In the genomic region with DNA sequence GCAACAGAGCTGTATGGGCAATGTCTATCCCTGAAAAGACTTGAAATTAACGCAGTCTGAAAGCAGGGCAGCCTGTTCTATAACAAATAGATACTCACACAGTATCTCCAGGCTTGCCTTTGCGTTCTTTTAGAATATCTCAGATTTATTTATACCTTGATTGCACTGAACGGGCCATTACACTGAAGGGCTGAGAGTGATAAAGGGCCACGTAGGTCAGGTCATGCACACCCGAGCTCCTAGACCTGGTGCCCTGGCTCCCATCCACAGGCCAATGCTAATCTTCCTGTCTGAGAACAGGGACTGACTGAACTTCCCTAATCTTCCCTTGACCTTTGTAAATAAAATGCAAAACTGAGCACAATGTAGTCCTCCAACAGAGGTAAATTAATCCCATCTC, we compare ENCODE assay signal across 9 mouse cellular contexts.
A peak's percentile ranks its signal among the peaks of the same experiment; 100 is the strongest.
DNase-seq lines count a peak whose midpoint lies in the region; ATAC-seq and TF ChIP-seq lines count a peak whose summit lies in the region.
"Had no signal": no experiment of that assay in that cellular context is flagged by ENCODE, and none has a peak within 500 bp of the region (broad histone marks: within the 10 kb centered on the region; RNA-seq: fewer than 3 reads in every experiment).

No protein-coding gene starts in this region.

- H3K9me3 ChIP-seq in kidney, postnatal 0 days (replicated peaks; ENCODE audit: low read length): no peaks in the 10 kb centered on the region
- H3K9me3 ChIP-seq in kidney, embryonic 14.5 days (ENCODE audit: control insufficient read depth, low read length): no peaks in the 10 kb centered on the region
- H3K9me3 ChIP-seq in megakaryocyte, embryonic 14.5 days: no peaks in the 10 kb centered on the region
- H3K9me3 ChIP-seq: neural tube, embryonic 12.5 days had no signal

- peaks cover 11% of the 10 kb centered on the region for H3K4me1 ChIP-seq in kidney, postnatal 0 days (replicated peaks; ENCODE audit: insufficient read depth, low read length)
- H3K4me1 ChIP-seq in kidney, embryonic 14.5 days (ENCODE audit: control insufficient read depth, insufficient read depth, low read length): peaks cover 23% of the 10 kb centered on the region
- peaks cover 8% of the 10 kb centered on the region; the same call in 1 of the 2 replicates for H3K4me1 ChIP-seq in embryonic fibroblast, embryonic 13.5 days (ENCODE audit: control insufficient read depth, insufficient read depth, low read length)
- H3K4me1 ChIP-seq in megakaryocyte, embryonic 14.5 days: peaks cover 60% of the 10 kb centered on the region
- H3K4me1 ChIP-seq: neural tube, embryonic 12.5 days had no signal

- H3K27me3 ChIP-seq in kidney, postnatal 0 days (ENCODE audit: insufficient read depth, low read length): no peaks in the 10 kb centered on the region
- H3K27me3 ChIP-seq in kidney, embryonic 14.5 days (ENCODE audit: control insufficient read depth, insufficient read depth, low read length): no peaks in the 10 kb centered on the region
- H3K27me3 ChIP-seq in megakaryocyte, embryonic 14.5 days (replicated peaks): no peaks in the 10 kb centered on the region
- H3K27me3 ChIP-seq: neural tube, embryonic 12.5 days had no signal

- H3K4me2 ChIP-seq in kidney, postnatal 0 days (ENCODE audit: low read length): no peak overlapping the region
- no peak overlapping the region for H3K4me2 ChIP-seq in kidney, embryonic 14.5 days (replicated peaks; ENCODE audit: low read depth, low read length)
- H3K4me2 ChIP-seq: neural tube, embryonic 12.5 days had no signal

- no peak for TF ChIP-seq CTCF in kidney, postnatal 0 days (IDR thresholded peaks at IDR 0.05; ENCODE audit: low read depth)
- TF ChIP-seq CTCF in embryonic fibroblast, embryonic 13.5 days (IDR thresholded peaks at IDR 0.05; ENCODE audit: borderline replicate concordance, insufficient read depth, low read length): no peak

- H3K9ac ChIP-seq in kidney, postnatal 0 days (ENCODE audit: low read depth, low read length): no peak overlapping the region
- no peak overlapping the region for H3K9ac ChIP-seq in kidney, embryonic 14.5 days (ENCODE audit: low read depth, low read length)
- H3K9ac ChIP-seq: neural tube, embryonic 12.5 days had no signal

- H3K36me3 ChIP-seq in kidney, postnatal 0 days (ENCODE audit: insufficient read depth, low read length): no peaks in the 10 kb centered on the region
- no peaks in the 10 kb centered on the region for H3K36me3 ChIP-seq in kidney, embryonic 14.5 days (ENCODE audit: control insufficient read depth, insufficient read depth, low read length)
- peaks cover 97% of the 10 kb centered on the region for H3K36me3 ChIP-seq in megakaryocyte, embryonic 14.5 days (replicated peaks; ENCODE audit: low read length)
- H3K36me3 ChIP-seq: neural tube, embryonic 12.5 days had no signal

- H3K27ac ChIP-seq in kidney, postnatal 0 days: peak overlapping the region; percentile 73
- H3K27ac ChIP-seq in kidney, embryonic 14.5 days (ENCODE audit: low read depth, low read length): no peak overlapping the region; the same call in 1 of the 2 replicates
- peak overlapping the region; percentile 70; the same call in 1 of the 2 replicates for H3K27ac ChIP-seq in embryonic fibroblast, embryonic 13.5 days (ENCODE audit: insufficient read depth, low read length)
- H3K27ac ChIP-seq: neural tube, embryonic 12.5 days had no signal

- no peak for TF ChIP-seq POLR2A in embryonic fibroblast, embryonic 13.5 days (IDR thresholded peaks at IDR 0.05; ENCODE audit: low read depth, low read length)

- 44% methylated on average over 5 of the region's 5 CpGs for WGBS in kidney, postnatal 0 days
- 55% methylated on average over 5 of the region's 5 CpGs for WGBS in kidney, embryonic 14.5 days

- DNase-seq in adrenal gland, adult 2 months: peak; percentile 33
- DNase-seq in adrenal gland, postnatal 14 days: no peak
- no peak for DNase-seq in kidney, postnatal 0 days (ENCODE audit: low spot score)
- no peak for DNase-seq in left cerebral cortex, adult 8-10 months (ENCODE audit: low spot score in 2 of 2)
- no peak for DNase-seq in right cerebral cortex, postnatal 25 days

- ATAC-seq in kidney, postnatal 0 days (replicated peaks; ENCODE audit: low FRiP score, low read depth): no peak
- ATAC-seq in kidney, embryonic 14.5 days (ENCODE audit: low FRiP score, low TSS enrichment): no peak

- no peak overlapping the region for H3K4me3 ChIP-seq in kidney, postnatal 0 days (replicated peaks; ENCODE audit: low read depth, low read length)
- H3K4me3 ChIP-seq in kidney, embryonic 14.5 days (ENCODE audit: low read length): no peak overlapping the region
- H3K4me3 ChIP-seq in embryonic fibroblast, embryonic 13.5 days (ENCODE audit: insufficient read depth, low read length): no peak overlapping the region
- H3K4me3 ChIP-seq in megakaryocyte, embryonic 14.5 days (replicated peaks): peak overlapping the region; percentile 48
- H3K4me3 ChIP-seq: neural tube, embryonic 12.5 days had no signal
